Mouse (Mus musculus) liver, embryonic 12.5 days (tissue): ENCODE measurements around the gene Gan. TPM values are rescaled to one million over a fixed set of nuclear protein-coding genes. Genes with fewer than 3 reads are reported as not detected.
A peak's percentile ranks its signal among the peaks of the same experiment; 100 is the strongest.

Source experiments
- ATAC-seq: fragments of 200-750 bp; cut with Nextera tagmentation; 2 replicates; pipeline ENCODE4 v1.8.0; 2017; ENCODE audit warnings: moderate number of reproducible peaks, mild to moderate bottlenecking, moderate library complexity
- H3K27ac ChIP-seq: fragments of 300-500 bp; sonication (generic); 2 replicates; pipeline ENCODE4 v1.5.1; 2016; ENCODE audit warnings: mild to moderate bottlenecking
- H3K27me3 ChIP-seq: fragments of 300-500 bp; sonication (generic); replicated peaks from 2 replicates; pipeline ENCODE4 v1.6.1; 2016; ENCODE audit warnings: mild to moderate bottlenecking, moderate library complexity
- H3K36me3 ChIP-seq: fragments of 300-500 bp; sonication (generic); 2 replicates; pipeline ENCODE4 v1.6.1; 2016; ENCODE audit warnings: mild to moderate bottlenecking, moderate library complexity
- H3K4me1 ChIP-seq: fragments of 300-500 bp; sonication (generic); 2 replicates; pipeline ENCODE4 v1.6.1; 2016
- H3K4me2 ChIP-seq: fragments of 300-500 bp; sonication (generic); 2 replicates; pipeline ENCODE4 v1.6.1; 2016; ENCODE audit warnings: mild to moderate bottlenecking, moderate library complexity
- H3K4me3 ChIP-seq: fragments of 300-500 bp; sonication (generic); 2 replicates; pipeline ENCODE4 v1.5.1; 2016; ENCODE audit warnings: mild to moderate bottlenecking, moderate library complexity
- H3K9ac ChIP-seq: fragments of 300-500 bp; sonication (generic); 2 replicates; pipeline ENCODE4 v1.6.1; 2016; ENCODE audit warnings: mild to moderate bottlenecking, moderate library complexity
- H3K9me3 ChIP-seq: fragments of 300-500 bp; sonication (generic); replicated peaks from 2 replicates; pipeline ENCODE4 v1.6.1; 2016; ENCODE audit warnings: mild to moderate bottlenecking, moderate library complexity
- WGBS: fragments of 180-500 bp; shearing (Covaris S2); methylation state at CpG from one replicate; pipeline ENCODE4 v1.1.7; 2016; ENCODE audit not compliant: insufficient replicate concordance; 5-methylcytosine and 5-hydroxymethylcytosine counted together
- polyA plus RNA-seq: library from polyadenylated mRNA; unstranded; fragments of >200 nt; fragmentation: Nextera tagmentation; extraction: Ambion mirVana; gene quantifications from 2 replicates; pipeline ENCODE4 v1.2.1, GENCODE M21; 2016

Gan gene
- polyA plus RNA-seq, 1 experiment from 2014 or later = 1.9 TPM

DNA sequence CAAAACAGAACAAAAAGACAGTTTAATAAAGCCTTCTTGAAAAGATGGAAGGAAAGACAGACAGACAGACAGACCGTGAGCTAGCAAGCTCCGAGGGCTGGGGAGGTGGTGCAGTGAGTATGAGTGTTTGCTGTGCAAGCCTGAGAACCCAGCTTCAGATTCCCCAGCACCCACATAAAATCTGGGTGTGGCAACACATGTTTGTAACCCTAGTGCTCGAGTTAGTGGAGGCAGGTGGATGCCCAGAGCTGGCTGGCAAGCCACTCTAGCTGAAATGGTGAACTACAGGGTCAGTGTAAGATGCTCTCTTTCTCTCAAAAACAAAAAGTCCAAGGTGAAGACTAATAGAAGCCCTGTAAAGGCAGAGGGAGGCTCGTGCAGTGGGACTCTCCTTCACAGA, 7.0 kb downstream of the Gan start:
- 69% methylated on average over 4 of the region's 4 CpGs for WGBS
- Histone ChIP-seq H3K4me2 (no peak overlapping the region), H3K9ac (no peak overlapping the region), H3K9me3 (no peaks in the 10 kb centered on the region), H3K36me3 (peaks cover 9% of the 10 kb centered on the region), H3K27me3 (no peaks in the 10 kb centered on the region), H3K4me3 (no peak overlapping the region), H3K27ac (no peak overlapping the region), H3K4me1 (peaks cover 56% of the 10 kb centered on the region)
- ATAC-seq = no peak

- Histone ChIP-seq H3K27ac (no peak overlapping the region), H3K4me2 (no peak overlapping the region), H3K27me3 (no peaks in the 10 kb centered on the region), H3K4me1 (peaks cover 58% of the 10 kb centered on the region), H3K36me3 (peaks cover 9% of the 10 kb centered on the region), H3K9ac (no peak overlapping the region), H3K4me3 (no peak overlapping the region), H3K9me3 (no peaks in the 10 kb centered on the region)
- 73% methylated on average over 4 of the region's 4 CpGs for WGBS
- ATAC-seq = no peak
Measured at GRCm38 (mm10) chr8:117165542-117165941, 7.6 kb downstream of the Gan start.

- Histone ChIP-seq H3K27me3 (no peaks in the 10 kb centered on the region), H3K9ac (no peak overlapping the region; the same call in 1 of the 2 replicates), H3K27ac (no peak overlapping the region), H3K4me1 (peaks cover 61% of the 10 kb centered on the region), H3K4me3 (no peak overlapping the region), H3K36me3 (peaks cover 9% of the 10 kb centered on the region), H3K9me3 (no peaks in the 10 kb centered on the region), H3K4me2 (no peak overlapping the region)
- WGBS = 74% methylated on average over 2 of the region's 2 CpGs
- ATAC-seq = no peak
Measured at GRCm38 (mm10) chr8:117166515-117166914, 8.6 kb downstream of the Gan start.

- H3K4me1 ChIP-seq = peaks cover 68% of the 10 kb centered on the region
- no peaks in the 10 kb centered on the region for H3K27me3 ChIP-seq
- peak overlapping the region; percentile 47 for H3K9ac ChIP-seq
- no peak overlapping the region for H3K4me3 ChIP-seq
- H3K36me3 ChIP-seq = peaks cover 9% of the 10 kb centered on the region
- no peaks in the 10 kb centered on the region for H3K9me3 ChIP-seq
- H3K4me2 ChIP-seq = peak overlapping the region; percentile 50; the same call in 1 of the 2 replicates
- WGBS = 70% methylated on average over 8 of the region's 8 CpGs
- ATAC-seq = no peak
- no peak overlapping the region for H3K27ac ChIP-seq
Measured at GRCm38 (mm10) chr8:117167243-117167883, 9.4 kb downstream of the Gan start.

- H3K36me3 ChIP-seq = peaks cover 9% of the 10 kb centered on the region
- WGBS = 40% methylated on average over 9 of the region's 9 CpGs
- H3K4me2 ChIP-seq = peak overlapping the region; percentile 50
- no peak overlapping the region for H3K4me3 ChIP-seq
- H3K9ac ChIP-seq = peak overlapping the region; percentile 47; the same call in 1 of the 2 replicates
- H3K27me3 ChIP-seq = no peaks in the 10 kb centered on the region
- peak overlapping the region; percentile 67 for H3K27ac ChIP-seq
- no peaks in the 10 kb centered on the region for H3K9me3 ChIP-seq
- peak; percentile 83 for ATAC-seq
- H3K4me1 ChIP-seq = peaks cover 69% of the 10 kb centered on the region
Measured at GRCm38 (mm10) chr8:117168378-117168777, 10.4 kb downstream of the Gan start.

DNA sequence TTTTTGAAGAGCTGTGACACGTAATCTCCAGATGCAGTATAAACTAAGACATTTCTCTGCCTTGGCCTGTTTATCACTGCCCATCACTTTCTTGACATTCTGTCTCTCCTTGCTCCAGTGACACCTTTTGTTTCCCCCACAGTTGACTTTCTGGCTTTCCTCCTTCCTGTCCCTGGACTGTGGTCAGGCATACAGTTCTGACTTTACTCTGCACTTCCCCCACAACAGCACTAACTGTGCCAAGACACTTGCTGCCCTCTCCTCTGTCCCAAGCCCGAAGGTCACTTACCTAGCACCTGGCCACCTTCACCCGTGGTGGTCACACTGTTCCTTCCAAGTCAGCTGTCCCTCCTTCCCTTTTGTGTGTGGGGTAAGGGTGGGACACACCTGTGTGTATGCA, 13.9 kb downstream of the Gan start:
- H3K27me3 ChIP-seq = no peaks in the 10 kb centered on the region
- peaks cover 49% of the 10 kb centered on the region for H3K4me1 ChIP-seq
- ATAC-seq = no peak
- no peak overlapping the region for H3K9ac ChIP-seq
- peaks cover 14% of the 10 kb centered on the region for H3K36me3 ChIP-seq
- H3K9me3 ChIP-seq = no peaks in the 10 kb centered on the region
- no peak overlapping the region for H3K4me2 ChIP-seq
- no peak overlapping the region for H3K4me3 ChIP-seq
- no peak overlapping the region for H3K27ac ChIP-seq
- 57% methylated on average over 3 of the region's 3 CpGs for WGBS

- Histone ChIP-seq H3K9me3 (no peaks in the 10 kb centered on the region), H3K4me2 (no peak overlapping the region), H3K27me3 (no peaks in the 10 kb centered on the region), H3K27ac (no peak overlapping the region), H3K9ac (no peak overlapping the region), H3K4me1 (peaks cover 38% of the 10 kb centered on the region), H3K36me3 (peaks cover 14% of the 10 kb centered on the region), H3K4me3 (no peak overlapping the region)
- ATAC-seq = no peak
- WGBS = 53% methylated on average over 7 of the region's 7 CpGs
Measured at GRCm38 (mm10) chr8:117172904-117173303, 15.0 kb downstream of the Gan start.

DNA sequence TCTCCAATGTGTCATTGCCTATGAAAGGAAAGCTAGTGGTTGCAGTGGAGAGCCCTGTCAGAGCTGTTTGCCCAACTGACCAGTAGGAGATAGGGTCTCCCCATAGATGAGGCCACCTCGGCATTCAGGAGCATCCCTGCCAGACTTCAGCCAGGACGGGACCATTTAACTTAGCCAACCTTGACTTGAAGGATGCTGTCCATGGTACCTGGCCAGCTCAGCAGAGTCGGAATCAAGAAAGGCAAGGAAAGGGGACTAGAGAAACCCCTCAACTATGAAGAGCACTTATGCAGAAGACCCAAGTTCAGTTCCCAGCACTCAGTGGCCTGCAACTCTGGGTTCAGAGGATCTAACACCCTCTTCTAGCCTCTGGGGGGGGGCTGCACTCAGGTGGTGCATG, 15.8 kb downstream of the Gan start:
- WGBS = 74% methylated on average over 3 of the region's 3 CpGs
- Histone ChIP-seq H3K27ac (no peak overlapping the region), H3K4me3 (no peak overlapping the region), H3K36me3 (peaks cover 12% of the 10 kb centered on the region), H3K9me3 (no peaks in the 10 kb centered on the region), H3K4me2 (no peak overlapping the region), H3K27me3 (no peaks in the 10 kb centered on the region), H3K9ac (no peak overlapping the region), H3K4me1 (peaks cover 30% of the 10 kb centered on the region)
- no peak for ATAC-seq

DNA sequence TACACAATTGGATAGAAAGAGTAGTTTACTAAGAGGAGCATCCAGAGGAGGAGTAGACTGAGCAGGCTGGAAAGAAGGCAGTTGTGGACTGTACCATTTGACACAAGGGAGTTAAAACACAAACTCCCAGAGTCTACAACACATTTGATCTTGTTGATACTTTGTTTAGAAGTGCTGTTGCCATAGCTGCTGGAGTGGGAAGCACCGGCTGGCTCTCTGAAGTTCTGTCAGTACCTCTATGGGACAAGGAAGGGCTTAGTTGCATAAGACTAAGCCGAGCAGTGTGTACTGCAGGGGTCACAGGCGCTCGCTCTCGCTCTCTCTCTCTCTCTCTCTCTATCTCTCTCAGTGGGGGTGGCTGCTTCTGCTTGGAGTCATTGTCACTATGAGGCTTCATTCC, 16.6 kb downstream of the Gan start:
- 82% methylated on average over 5 of the region's 5 CpGs for WGBS
- no peak for ATAC-seq
- no peak overlapping the region for H3K9ac ChIP-seq
- H3K4me2 ChIP-seq = no peak overlapping the region
- H3K27ac ChIP-seq = no peak overlapping the region
- H3K4me3 ChIP-seq = no peak overlapping the region
- 0 out of 2 replicates have a peak, but pooled peaks cover 9% of the 10 kb centered on the region for H3K36me3 ChIP-seq
- peaks cover 22% of the 10 kb centered on the region for H3K4me1 ChIP-seq
- no peaks in the 10 kb centered on the region for H3K27me3 ChIP-seq
- no peaks in the 10 kb centered on the region for H3K9me3 ChIP-seq

- no peaks in the 10 kb centered on the region for H3K9me3 ChIP-seq
- WGBS = 75% methylated on average over 5 of the region's 5 CpGs
- ATAC-seq = no peak
- H3K36me3 ChIP-seq = 0 out of 2 replicates have a peak, but pooled peaks cover 9% of the 10 kb centered on the region
- H3K4me2 ChIP-seq = no peak overlapping the region
- H3K27ac ChIP-seq = no peak overlapping the region
- no peaks in the 10 kb centered on the region for H3K27me3 ChIP-seq
- no peak overlapping the region for H3K4me3 ChIP-seq
- H3K9ac ChIP-seq = no peak overlapping the region
- H3K4me1 ChIP-seq = peaks cover 14% of the 10 kb centered on the region
Measured at GRCm38 (mm10) chr8:117176308-117176707, 18.4 kb downstream of the Gan start.

DNA sequence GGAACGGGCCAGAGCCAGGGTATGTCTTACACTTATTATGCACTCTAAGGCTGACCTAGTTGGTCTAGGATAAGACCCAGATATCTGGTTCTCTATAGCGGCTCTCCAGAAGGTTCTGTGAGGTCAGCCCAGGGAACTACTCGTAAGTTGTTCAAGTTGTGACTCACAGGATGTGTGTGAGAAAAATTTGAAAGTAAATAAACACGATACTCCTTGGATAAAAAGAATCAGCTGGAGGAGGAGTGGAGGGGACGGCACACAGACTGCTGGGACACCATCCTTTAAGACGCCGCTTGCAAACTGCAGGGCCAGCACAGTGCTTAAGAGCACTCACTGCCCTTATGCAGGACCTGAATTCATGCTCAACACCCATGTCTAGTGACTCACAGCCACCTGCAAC, 19.3 kb downstream of the Gan start:
- H3K4me3 ChIP-seq = no peak overlapping the region
- no peak overlapping the region for H3K27ac ChIP-seq
- H3K4me1 ChIP-seq = peaks cover 5% of the 10 kb centered on the region
- WGBS = 83% methylated on average over 7 of the region's 7 CpGs
- H3K36me3 ChIP-seq = 0 out of 2 replicates have a peak, but pooled peaks cover 9% of the 10 kb centered on the region
- no peak overlapping the region for H3K4me2 ChIP-seq
- H3K27me3 ChIP-seq = no peaks in the 10 kb centered on the region
- no peaks in the 10 kb centered on the region for H3K9me3 ChIP-seq
- H3K9ac ChIP-seq = no peak overlapping the region
- ATAC-seq = no peak

- no peak for ATAC-seq
- H3K36me3 ChIP-seq = peaks cover 15% of the 10 kb centered on the region; the same call in 1 of the 2 replicates
- H3K9me3 ChIP-seq = no peaks in the 10 kb centered on the region
- no peak overlapping the region for H3K9ac ChIP-seq
- no peak overlapping the region for H3K27ac ChIP-seq
- H3K4me2 ChIP-seq = no peak overlapping the region
- no peaks in the 10 kb centered on the region for H3K27me3 ChIP-seq
- no peaks in the 10 kb centered on the region for H3K4me1 ChIP-seq
- no peak overlapping the region for H3K4me3 ChIP-seq
- WGBS = 68% methylated on average over 2 of the region's 2 CpGs
Measured at GRCm38 (mm10) chr8:117178039-117178438, 20.1 kb downstream of the Gan start.

- H3K27ac ChIP-seq = no peak overlapping the region
- ATAC-seq = no peak
- H3K4me3 ChIP-seq = no peak overlapping the region
- no peaks in the 10 kb centered on the region for H3K9me3 ChIP-seq
- WGBS = 88% methylated on average over 6 of the region's 6 CpGs
- no peaks in the 10 kb centered on the region for H3K27me3 ChIP-seq
- no peak overlapping the region for H3K9ac ChIP-seq
- H3K36me3 ChIP-seq = peaks cover 21% of the 10 kb centered on the region
- no peak overlapping the region for H3K4me2 ChIP-seq
- no peaks in the 10 kb centered on the region for H3K4me1 ChIP-seq
Measured at GRCm38 (mm10) chr8:117178676-117179075, 20.7 kb downstream of the Gan start.
